Mouse (Mus musculus): ENCODE data around the gene Flnc.

Gene Flnc

GRCm38 (mm10) chr6:29484716-29485559 lies 51.9 kb downstream of the Flnc start:
- DNase-seq (ENCODE audit: low read depth, low spot score): peak; percentile 73

GRCm38 (mm10) chr6:29485951-29486350 lies 52.9 kb downstream of the Flnc start:
- no peak for DNase-seq (ENCODE audit: low read depth, low spot score)

- DNase-seq (ENCODE audit: low read depth, low spot score): no peak
Measured at GRCm38 (mm10) chr6:29494101-29494500, 61.0 kb downstream of the Flnc start.

- no peak for DNase-seq (ENCODE audit: low read depth, low spot score)
Measured at GRCm38 (mm10) chr6:29496270-29496669, 63.2 kb downstream of the Flnc start.

GRCm38 (mm10) chr6:29497791-29498190 lies 64.7 kb downstream of the Flnc start:
- DNase-seq (ENCODE audit: low read depth, low spot score): no peak

- no peak for DNase-seq (ENCODE audit: low read depth, low spot score)
Measured at GRCm38 (mm10) chr6:29500177-29500576, 67.1 kb downstream of the Flnc start.

GRCm38 (mm10) chr6:29500810-29501209 lies 67.8 kb downstream of the Flnc start:
- no peak for DNase-seq (ENCODE audit: low read depth, low spot score)

GRCm38 (mm10) chr6:29501599-29501998 lies 68.5 kb downstream of the Flnc start:
- no peak for DNase-seq (ENCODE audit: low read depth, low spot score)

- no peak for DNase-seq (ENCODE audit: low read depth, low spot score)
Measured at GRCm38 (mm10) chr6:29505493-29505892, 72.4 kb downstream of the Flnc start.

- DNase-seq (ENCODE audit: low read depth, low spot score): no peak
Measured at GRCm38 (mm10) chr6:29506834-29507233, 73.8 kb downstream of the Flnc start.

- DNase-seq (ENCODE audit: low read depth, low spot score): no peak
Measured at GRCm38 (mm10) chr6:29507447-29508309, 74.6 kb downstream of the Flnc start, which contains the start of gene Kcp. Kcp (minus strand) TSS chr6:29507952.

GRCm38 (mm10) chr6:29509086-29509485 lies 76.0 kb downstream of the Flnc start:
- DNase-seq (ENCODE audit: low read depth, low spot score): no peak
